Mouse (Mus musculus) T-helper 2 cell (primary cell): ENCODE measurements at regions not wholly inside any gene's neighbourhood (a gene's known extent, or its start where the extent isn't known, plus 50 kb on each side); places are given as distances from the start of the nearest gene placed in this dataset.

ENCODE experiments used
- in situ Hi-C: fragments of 300-600 bp; cut with MboI, MseI; formaldehyde crosslinking; loops from one replicate; pipeline ENCODE4 v1.15.1; 2025; ENCODE audit warnings: high pct_unique_total_duplicates

GRCm38 (mm10) chr11:10689917-10690316 is 424.1 kb upstream of the Vwc2 start:
- in situ Hi-C loops, result no loop called here

GRCm38 (mm10) chr11:10724991-10725390 is 389.0 kb upstream of the Vwc2 start:
- in situ Hi-C loops, result loop anchor here (10.0 kb wide), 1 partner anchor 1210 kb away; no protein-coding TSS in a partner anchor

GRCm38 (mm10) chr11:10728818-10729549 is 385.0 kb upstream of the Vwc2 start:
- in situ Hi-C loops, result loop anchor here (10.0 kb wide), 1 partner anchor 1206 kb away; no protein-coding TSS in a partner anchor
